Mouse (Mus musculus): ENCODE measurements around the gene Gstm1. TPM values are rescaled to one million over a fixed set of nuclear protein-coding genes. Genes with fewer than 3 reads are reported as not detected.

The Gstm1 gene
- total RNA-seq, 4 experiments from 2014 or later, result 329 to 421 (median 351) TPM

GRCm38 (mm10) chr3:107966631-107967030, 51.1 kb downstream of the Gstm1 start:
- no peak for DNase-seq (ENCODE audit: low spot score in 2 of 2)

- DNase-seq (ENCODE audit: low spot score in 2 of 2), result no peak
These were observed 52.2 kb downstream of the Gstm1 start for GRCm38 (mm10) chr3:107965592-107965991.

GRCm38 (mm10) chr3:107964656-107965308, 53.0 kb downstream of the Gstm1 start:
- DNase-seq (ENCODE audit: low spot score in 2 of 2), result no peak

GRCm38 (mm10) chr3:107964026-107964425, 53.7 kb downstream of the Gstm1 start:
- DNase-seq (ENCODE audit: low spot score in 2 of 2), result no peak

Other genes starting within 250 kb of the Gstm1 start
- not detected for gene Eps8l3, start 140.7 kb downstream of the Gstm1 start, total RNA-seq (2022)
- gene Gstm5, start 122.2 kb downstream of the Gstm1 start, total RNA-seq (2022), result 100 to 1,000 TPM; 226 to 282 (median 255) TPM
- gene Gstm7, start 86.2 kb downstream of the Gstm1 start, total RNA-seq (2022), result 100 to 1,000 TPM; 147 to 158 (median 155) TPM
- 10 to 100 TPM; 15.9 to 20.0 (median 17.4) TPM for gene Gstm6, start 74.2 kb downstream of the Gstm1 start, total RNA-seq (2022)
- gene Gstm3, start 48.7 kb downstream of the Gstm1 start, total RNA-seq (2022), result not detected
- gene Gstm2, start 31.5 kb downstream of the Gstm1 start, total RNA-seq (2022), result 1 to 10 TPM; 3.1 to 5.0 (median 4.0) TPM
- gene Gstm4, start 26.9 kb upstream of the Gstm1 start, total RNA-seq (2022), result 10 to 100 TPM; 11.1 to 14.4 (median 13.4) TPM
- 10 to 100 TPM; 64.2 to 82.5 (median 74.0) TPM for gene Ampd2, start 68.7 kb upstream of the Gstm1 start, total RNA-seq (2022)
- gene Gnat2, start 74.8 kb upstream of the Gstm1 start, total RNA-seq (2022), result under 1 TPM in 1 of 4 experiments, not detected in 3; 0.61 TPM
- 10 to 100 TPM; 27.5 to 31.1 (median 30.1) TPM for gene Gnai3, start 128.2 kb upstream of the Gstm1 start, total RNA-seq (2022)
- 10 to 100 TPM; 15.8 to 17.2 (median 17.0) TPM for gene Gpr61, start 136.9 kb upstream of the Gstm1 start, total RNA-seq (2022)
- 10 to 100 TPM; 61.9 to 71.8 (median 68.3) TPM for gene Amigo1, start 168.4 kb upstream of the Gstm1 start, total RNA-seq (2022)
- 10 to 100 TPM; 15.7 to 21.2 (median 18.9) TPM for gene Cyb561d1, start 183.2 kb upstream of the Gstm1 start, total RNA-seq (2022)
- gene Atxn7l2, start 193.0 kb upstream of the Gstm1 start, total RNA-seq (2022), result 10 to 100 TPM; 23.1 to 36.3 (median 29.6) TPM
- gene Sypl2, start 208.7 kb upstream of the Gstm1 start, total RNA-seq (2022), result 1 to 10 TPM; 2.1 to 3.8 (median 2.8) TPM
- gene Psma5, start 239.0 kb upstream of the Gstm1 start, total RNA-seq (2022), result 10 to 100 TPM; 75.1 to 78.6 (median 77.7) TPM